Mouse (Mus musculus) kidney, adult 8-10 months (tissue): ENCODE results near the gene Ndufa9.
A peak's percentile ranks its signal among the peaks of the same experiment; 100 is the strongest.

Experiments used
- DNase-seq, 2 experiments: peaks; one replicate each; pipeline ENCODE4 v3.0.0; 2022

Ndufa9 gene

DNA sequence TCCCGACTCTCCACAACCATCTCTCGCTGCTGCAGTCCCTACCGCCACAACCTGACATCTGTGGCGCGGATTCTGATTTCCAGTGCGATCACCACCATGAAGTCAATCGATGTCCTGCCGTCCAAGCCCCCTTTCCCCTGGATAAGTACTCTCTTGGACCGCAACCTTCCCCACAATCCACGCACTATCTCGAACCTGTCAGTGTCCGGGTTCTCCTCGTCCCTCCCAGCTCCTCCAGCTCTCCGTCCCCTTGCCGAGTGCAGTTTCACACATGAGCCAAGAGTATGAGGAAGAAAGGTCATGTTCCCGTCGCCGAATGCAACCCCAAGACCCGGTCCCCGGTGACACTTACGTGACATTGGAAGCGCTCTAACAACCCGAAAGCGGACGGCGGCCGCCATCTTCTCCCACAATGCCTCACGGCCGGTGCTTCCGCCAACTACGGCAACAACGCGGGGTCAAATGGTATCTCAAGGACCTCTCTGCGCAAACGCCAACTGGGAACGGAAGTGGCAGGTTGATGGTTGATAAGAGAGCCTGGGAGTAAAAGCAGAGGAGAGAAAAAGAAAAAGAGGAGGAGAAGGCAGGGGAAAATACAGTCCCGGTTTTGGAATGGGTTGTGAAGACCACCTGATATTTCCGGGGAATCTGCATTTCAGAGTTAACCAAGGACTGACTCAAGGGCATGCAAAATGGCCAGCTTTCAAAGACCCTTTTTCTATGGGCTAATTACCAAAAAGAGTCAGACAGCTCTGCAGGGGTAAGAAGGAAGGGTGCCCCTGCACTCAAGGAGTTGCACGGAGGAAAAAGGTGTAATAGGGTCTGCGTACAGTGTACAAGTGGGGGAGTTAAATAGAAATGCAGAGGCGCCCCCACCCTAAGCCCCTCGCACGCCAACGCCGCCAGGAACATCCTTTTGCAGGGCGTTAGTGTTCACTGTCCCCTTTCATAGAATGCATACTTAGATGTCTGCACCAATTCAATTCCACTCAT lies at the start of gene Ndufa9:
Ndufa9 (minus strand) TSS at position 425 of the 993 bp plus-strand sequence.
- DNase-seq = peak; percentile 94 to 97

GRCm38 (mm10) chr6:126877118-126877517 lies 28.2 kb upstream of the Ndufa9 start:
- no peak for DNase-seq

DNA sequence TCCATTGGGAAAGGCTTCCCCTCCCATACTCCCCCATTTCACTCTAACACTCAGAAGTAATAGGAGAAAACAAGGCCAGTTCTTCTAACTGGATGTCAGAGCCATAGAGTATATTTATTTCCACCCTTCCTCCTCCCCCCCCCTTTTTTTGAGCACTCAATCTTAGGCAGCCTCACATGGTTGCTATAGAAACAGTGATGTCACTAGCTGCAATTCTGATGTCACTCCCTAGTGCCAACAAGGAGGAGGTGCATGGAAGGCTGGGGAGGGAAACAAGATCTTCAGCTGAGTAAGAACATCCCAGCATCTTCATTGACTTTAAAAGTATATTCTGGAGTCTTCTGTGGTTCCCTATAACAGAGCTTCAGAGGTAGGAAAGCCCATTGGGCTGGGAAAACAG lies 3.9 kb upstream of the Ndufa9 start, which contains the start of gene Akap3:
Akap3 (plus strand) TSS at position 218 of the 400 bp plus-strand sequence.
- DNase-seq = no peak

DNA sequence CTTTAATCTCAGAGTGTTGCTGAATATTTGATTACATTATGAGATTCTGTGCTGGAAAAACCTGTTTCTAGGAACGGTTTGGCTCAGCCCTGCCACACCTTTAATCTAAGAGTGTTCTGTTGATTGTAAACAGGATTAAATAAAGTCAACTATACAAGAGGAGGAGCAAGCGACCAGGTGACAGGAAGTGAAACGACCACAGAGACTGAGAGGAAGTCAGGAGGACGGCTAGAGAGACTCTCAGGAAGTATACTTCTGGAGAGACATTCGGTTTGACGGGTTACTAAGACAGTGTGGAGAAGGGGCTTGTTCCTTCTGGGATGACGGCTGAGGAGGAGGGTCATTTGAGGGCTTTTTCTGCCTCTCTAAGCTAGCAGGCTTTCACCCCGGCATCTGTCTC lies 12.3 kb downstream of the Ndufa9 start:
- DNase-seq = no peak

DNA sequence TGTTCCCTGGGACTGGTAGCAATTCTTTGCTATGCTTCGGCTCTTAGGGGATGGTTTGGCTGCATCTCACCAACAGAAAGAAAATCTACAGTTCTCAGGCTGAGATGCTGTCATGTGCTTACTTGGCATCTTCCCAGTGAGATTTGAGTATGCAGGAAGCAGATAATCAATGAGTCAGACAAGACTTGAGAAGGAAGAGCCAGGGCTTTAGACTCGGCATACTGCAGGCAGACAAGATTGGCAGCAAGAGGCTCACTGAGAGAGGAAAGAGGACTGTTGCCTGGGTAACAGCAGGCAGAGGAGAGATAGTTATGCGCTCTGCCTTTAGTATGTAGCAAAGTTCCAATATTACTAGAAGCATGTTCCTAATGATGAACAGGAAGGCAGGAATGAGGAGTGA lies 25.8 kb downstream of the Ndufa9 start:
- no peak for DNase-seq

- no peak for DNase-seq
Observed at GRCm38 (mm10) chr6:126816338-126816737, 32.6 kb downstream of the Ndufa9 start.

GRCm38 (mm10) chr6:126815206-126815750 lies 33.7 kb downstream of the Ndufa9 start:
- DNase-seq = no peak

- DNase-seq = no peak
Observed at GRCm38 (mm10) chr6:126811481-126811880, 37.5 kb downstream of the Ndufa9 start.

DNA sequence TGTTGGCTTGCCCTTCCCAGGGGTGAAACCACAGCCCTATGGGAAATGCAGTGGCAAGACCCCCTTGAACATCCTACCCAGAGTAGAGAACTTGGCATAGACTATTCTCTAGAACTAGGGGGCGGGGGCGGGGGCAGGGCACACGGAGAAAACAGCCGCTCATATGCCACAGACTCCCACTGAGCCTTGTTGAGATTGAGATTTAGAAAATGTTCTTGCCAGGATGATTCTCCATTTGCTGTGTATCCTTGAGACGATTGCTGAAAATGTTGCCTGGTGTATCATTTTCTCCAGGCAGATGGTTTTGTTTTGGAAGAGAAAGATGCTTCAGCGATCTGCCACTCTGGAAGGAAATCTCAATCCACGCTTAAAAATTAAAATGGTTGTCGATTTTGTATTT lies 40.4 kb downstream of the Ndufa9 start:
- no peak for DNase-seq

GRCm38 (mm10) chr6:126808134-126808533 lies 40.8 kb downstream of the Ndufa9 start:
- no peak for DNase-seq

- DNase-seq = peak in 1 of 2 experiments; percentile 13
Observed at GRCm38 (mm10) chr6:126806783-126807182, 42.2 kb downstream of the Ndufa9 start.

DNA sequence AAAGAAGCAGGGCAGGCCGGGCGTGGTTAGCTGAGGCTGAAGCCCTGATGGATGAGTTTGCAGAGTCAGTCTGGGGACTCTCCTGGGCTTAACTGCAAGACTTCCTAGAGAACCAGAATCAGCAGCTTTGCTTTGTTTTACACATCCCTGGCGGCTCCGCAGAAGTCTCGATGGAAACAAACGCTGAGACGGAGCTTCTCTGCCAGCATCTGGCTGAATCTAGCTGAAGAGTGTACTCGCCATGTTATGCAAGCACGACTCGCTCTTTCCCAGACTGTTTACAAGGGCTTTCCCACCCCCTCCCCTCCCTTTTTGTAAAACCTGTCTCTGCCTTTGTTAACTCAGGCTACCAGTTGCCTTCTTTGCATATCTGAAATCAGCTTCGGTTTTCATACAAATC lies 46.0 kb downstream of the Ndufa9 start:
- no peak for DNase-seq

DNA sequence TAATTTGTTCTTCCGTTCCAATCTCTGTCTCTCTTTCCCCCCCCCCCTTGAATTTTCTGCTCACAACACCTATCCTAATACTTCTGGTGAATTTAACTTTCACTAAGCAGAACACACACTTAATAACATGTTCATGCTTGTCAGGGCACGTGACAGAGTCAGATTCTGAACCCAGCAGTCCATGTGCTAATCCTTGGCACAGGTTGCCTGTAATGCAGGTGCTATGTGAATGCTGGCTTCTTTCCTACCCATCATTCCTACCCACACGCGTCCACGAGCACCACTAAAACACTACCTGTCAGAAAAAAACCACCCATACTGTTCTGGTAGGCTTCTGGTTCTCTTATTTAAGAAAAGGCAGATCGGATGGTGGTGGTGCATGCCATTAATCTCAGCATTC lies 54.2 kb downstream of the Ndufa9 start:
- DNase-seq = no peak

DNA sequence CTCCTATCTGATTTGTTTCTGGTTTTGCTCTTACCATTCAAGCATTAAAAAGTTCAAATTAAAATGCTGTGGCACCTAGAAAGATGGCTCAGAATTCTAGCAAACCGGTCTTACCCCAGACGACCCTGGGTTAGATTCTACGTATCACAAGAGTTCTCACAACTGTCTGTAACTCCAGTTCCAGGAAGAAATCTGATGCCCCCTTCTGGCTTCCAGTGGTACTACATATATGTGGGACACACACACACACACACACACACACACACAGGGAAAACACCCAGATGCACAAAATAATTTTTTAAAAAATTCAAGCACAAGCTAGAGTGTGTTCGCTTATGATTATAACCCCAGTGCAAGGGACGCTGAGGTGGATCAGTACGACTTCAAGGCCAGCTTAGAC lies 55.2 kb downstream of the Ndufa9 start:
- DNase-seq = no peak

- peak in 1 of 2 experiments; percentile 25 for DNase-seq
Observed at GRCm38 (mm10) chr6:126791964-126792363, 57.0 kb downstream of the Ndufa9 start.

DNA sequence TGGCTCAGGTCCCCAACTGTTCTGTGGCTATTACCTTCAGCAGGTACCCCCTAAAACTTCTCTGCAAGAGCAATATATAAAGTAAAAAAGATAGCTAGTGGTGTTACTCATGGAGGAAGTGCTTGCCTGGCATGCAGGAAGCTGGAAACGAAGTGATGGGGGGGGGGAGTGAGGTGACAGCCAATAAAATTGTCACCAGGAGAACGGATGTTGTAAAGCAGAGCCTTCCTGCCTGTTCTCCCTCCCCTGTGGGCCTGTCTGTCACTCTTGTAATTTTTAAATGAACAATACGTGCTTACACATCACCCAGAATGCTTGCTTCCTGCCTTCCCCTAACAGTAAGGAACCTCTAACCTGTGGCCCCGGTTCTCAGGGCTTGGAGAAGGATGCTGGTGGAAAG lies 57.4 kb downstream of the Ndufa9 start:
- no peak for DNase-seq

DNA sequence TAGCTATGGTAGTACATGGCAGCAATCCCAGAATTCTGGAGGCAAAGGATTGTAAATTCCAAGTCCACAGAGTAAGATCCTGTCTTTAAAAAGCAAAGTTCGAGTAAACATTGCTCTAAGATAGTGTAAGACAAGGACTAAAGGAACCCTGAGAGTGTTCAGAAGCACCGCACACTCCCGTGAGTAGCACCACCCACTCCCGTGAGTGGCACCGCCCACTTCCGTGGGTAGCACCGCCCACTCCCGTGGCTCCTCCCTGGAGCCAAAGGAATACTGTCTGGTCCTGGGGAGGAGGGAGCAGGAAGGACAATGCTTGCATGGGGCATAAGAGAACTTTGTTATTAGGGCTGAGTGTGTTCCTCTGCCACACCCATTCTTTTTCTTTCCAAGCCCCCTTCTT lies 60.1 kb downstream of the Ndufa9 start:
- DNase-seq = no peak

- no peak for DNase-seq
Observed at GRCm38 (mm10) chr6:126784206-126784605, 64.7 kb downstream of the Ndufa9 start.

- no peak for DNase-seq
Observed at GRCm38 (mm10) chr6:126783651-126784066, 65.3 kb downstream of the Ndufa9 start.

DNA sequence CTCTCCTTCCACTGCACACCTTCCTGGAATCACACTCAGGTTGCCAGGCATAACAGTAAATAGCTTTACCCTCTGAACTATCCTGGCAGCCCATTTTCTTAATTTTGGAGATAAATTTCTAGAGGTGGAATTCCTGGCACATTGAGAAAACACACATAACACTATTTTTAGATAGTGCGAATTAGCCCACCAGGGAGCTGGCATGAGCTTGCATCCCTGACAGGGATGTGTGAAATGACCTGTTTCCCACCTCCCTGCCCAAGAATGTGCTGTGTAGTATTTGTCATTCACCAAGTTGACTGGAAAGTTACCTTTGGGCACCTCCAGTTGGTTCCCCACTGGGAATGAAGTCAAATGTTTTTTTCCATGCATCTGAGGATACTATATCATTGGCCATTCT lies 65.9 kb downstream of the Ndufa9 start:
- DNase-seq = no peak

DNA sequence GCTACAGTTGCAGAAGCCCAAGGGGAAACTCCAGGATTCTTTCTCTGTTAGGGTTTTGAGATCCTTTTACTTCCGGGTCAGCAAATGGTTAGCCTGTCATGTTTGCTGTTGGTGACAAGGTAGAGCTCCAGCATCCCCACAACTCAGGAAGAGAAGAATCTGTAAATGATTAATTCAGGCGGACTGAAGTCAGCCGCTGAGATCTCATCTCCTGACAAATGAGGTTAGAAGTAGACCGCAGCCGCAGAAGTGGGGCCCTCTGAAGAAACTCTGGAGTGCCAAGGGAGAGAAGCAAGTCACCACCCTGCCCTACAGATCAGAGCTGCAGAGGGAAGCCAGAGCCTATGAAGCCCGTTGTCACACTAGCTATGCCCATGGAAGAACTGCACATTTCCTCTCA lies 71.0 kb downstream of the Ndufa9 start:
- DNase-seq = peak; percentile 14 to 22

- DNase-seq = no peak
Observed at GRCm38 (mm10) chr6:126773873-126774272, 75.1 kb downstream of the Ndufa9 start.

DNA sequence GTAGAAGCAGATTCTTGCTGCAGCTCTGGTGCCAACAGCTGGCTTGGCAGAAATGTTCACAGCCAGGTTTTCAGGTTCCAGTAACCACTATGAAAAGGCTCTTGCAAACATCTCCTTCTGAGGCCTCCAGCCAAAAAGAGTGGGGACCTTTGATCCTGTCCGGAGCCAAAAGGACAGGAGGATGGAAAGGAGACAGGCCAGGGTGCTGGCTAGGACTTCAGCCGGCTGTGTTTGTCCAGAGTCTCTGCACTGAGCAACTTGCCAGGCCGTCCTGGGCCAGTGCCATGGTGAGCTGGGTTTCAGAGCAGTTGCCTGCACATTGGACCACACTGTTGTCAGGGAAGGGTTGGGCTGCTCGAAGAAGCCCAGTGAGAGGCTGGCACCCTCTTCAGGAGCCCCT lies 76.6 kb downstream of the Ndufa9 start:
- DNase-seq = peak; percentile 86 to 87
